Mouse (Mus musculus) layer of hippocampus, adult 2 months (tissue): ENCODE data around the gene Shq1. TPM values are rescaled to one million over a fixed set of nuclear protein-coding genes. Genes with fewer than 3 reads are reported as not detected.

Experiments used
- DNase-seq, 2 experiments: peaks; one replicate each; pipeline ENCODE4 v3.0.0; 2022; ENCODE audit warnings: low spot score in 2 of 2
- H3K27ac ChIP-seq: fragments of 200-600 bp; 2 replicates; pipeline ENCODE4 v1.8.1; 2022
- H3K4me3 ChIP-seq: fragments of 200-600 bp; 2 replicates; pipeline ENCODE4 v1.8.1; 2022; ENCODE audit warnings: mild to moderate bottlenecking
- CTCF ChIP-seq: fragments of 200-600 bp; conservative IDR thresholded peaks from 2 replicates; pipeline ENCODE4 v1.8.1; 2022; ENCODE audit warnings: antibody characterized with exemption, mild to moderate bottlenecking, moderate library complexity
- long read RNA-seq, 2 experiments: library from polyadenylated mRNA; stranded (forward); transcript quantifications; one replicate each; pipeline ENCODE4 v2.0.0; 2021; ENCODE audit warnings: borderline mapping rate in 2 of 2
- total RNA-seq, 2 experiments: library from RNA; stranded (reverse); gene quantifications; 2 replicates each; pipeline ENCODE4 v1.2.3; 2021

The Shq1 gene
- total RNA-seq = 1 to 10 TPM; 6.4 to 6.7 TPM
- long read RNA-seq, experiment 1, partial matches to known transcripts = 0 of 5 reads
- long read RNA-seq, experiment 1, other reads (novel, unspliced or antisense) = 1 of 5 reads
- long read RNA-seq, experiment 2, partial matches to known transcripts = 0 of 3 reads
- long read RNA-seq, experiment 2, other reads (novel, unspliced or antisense) = 1 of 3 reads

DNA sequence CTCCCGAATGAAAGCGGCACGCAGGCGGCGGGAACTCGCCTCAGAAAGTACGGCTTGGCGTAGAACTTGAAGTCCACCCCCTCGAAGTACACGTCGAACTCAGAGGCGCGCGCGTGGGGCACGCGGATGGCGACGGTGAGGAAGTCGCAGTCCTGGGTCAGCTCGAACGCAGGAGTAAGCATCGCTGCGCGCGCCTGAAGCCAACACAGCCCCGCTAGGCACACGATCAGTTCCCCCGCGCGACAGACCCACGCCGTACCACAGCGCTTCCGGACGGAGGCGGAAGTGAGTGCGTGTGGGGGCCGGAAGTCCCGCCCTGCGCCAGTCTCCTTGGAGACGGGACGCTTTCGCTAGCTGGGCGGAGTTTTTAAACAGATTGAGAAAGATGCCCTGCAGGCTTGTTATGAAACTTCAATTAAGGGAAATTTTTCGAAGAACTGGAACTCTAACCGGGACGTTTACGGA is at the start of gene Shq1:
Gene Shq1 (minus strand): TSS at position 278 of the 465 bp plus-strand sequence.
- TF ChIP-seq CTCF = peak; percentile 65
- H3K27ac ChIP-seq = peak within 1 kb of the TSS; percentile 67
- DNase-seq = peak; percentile 90 to 92
- peak within 1 kb of the TSS; percentile 76 for H3K4me3 ChIP-seq

DNA sequence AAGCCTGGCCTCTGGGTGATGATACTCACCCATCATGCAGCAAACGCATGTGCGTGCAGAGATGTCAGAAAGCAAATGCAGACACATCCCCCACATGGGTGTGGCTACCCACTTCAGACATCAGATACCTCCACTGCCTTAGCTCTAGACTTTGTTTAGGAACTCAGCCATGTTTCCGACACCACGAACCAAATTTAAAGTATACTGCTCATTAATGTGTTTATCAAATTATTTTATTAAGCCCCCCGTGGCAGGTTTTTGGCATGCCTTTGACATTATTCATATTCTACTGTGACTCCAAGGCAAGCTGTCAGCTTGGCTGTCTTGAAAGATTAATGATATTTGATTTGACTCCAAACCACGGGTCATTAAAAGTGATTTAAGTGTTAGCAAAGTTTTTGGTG is 49.1 kb upstream of the Shq1 start:
- DNase-seq = no peak

DNA sequence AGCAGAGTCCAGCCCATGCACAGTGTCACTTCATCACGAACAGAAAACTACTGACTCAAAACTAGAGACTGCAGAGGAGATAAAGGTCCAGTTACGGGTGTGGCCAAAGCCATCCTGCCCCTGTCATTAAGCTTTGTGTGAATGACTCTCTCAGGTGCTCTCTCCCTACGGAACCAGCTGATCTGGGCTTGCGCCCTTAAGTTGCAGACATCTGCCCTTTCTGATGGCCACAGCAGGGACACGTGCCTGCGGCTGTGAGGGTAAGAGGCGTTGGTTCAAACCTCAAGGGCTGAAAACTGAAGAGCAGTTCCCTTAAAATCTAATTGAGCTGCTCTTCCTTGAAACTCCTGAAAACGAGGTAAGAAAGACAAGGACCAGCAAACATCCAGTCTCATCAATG is 45.9 kb upstream of the Shq1 start:
- H3K27ac ChIP-seq = no peak overlapping the region
- no peak overlapping the region for H3K4me3 ChIP-seq
- no peak for TF ChIP-seq CTCF
- no peak for DNase-seq

More for the DNA sequence above, 49.1 kb upstream of the Shq1 start:
- no peak for TF ChIP-seq CTCF
- Histone ChIP-seq H3K4me3 (no peak overlapping the region), H3K27ac (no peak overlapping the region)

DNA sequence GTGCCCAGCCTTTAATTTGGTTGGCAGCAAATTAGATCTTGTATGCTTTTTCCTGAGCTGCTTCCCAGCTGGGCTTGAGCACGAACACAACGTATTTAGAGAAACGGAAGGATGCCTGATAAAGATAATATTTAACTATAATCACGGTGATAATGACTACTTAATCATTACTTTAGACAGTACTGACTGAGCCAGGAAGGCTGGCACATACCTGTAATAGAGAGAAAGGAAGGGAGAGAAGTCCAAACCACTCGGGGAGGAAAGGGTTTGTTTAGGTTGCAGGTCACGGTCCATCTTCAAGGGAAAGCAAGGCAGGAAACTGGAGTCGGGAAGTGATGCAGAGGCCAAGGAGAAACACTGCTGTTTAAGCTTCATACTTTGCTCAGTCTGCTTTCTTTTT is 45.2 kb upstream of the Shq1 start:
- Histone ChIP-seq H3K27ac (no peak overlapping the region), H3K4me3 (no peak overlapping the region)
- DNase-seq = no peak
- TF ChIP-seq CTCF = no peak

DNA sequence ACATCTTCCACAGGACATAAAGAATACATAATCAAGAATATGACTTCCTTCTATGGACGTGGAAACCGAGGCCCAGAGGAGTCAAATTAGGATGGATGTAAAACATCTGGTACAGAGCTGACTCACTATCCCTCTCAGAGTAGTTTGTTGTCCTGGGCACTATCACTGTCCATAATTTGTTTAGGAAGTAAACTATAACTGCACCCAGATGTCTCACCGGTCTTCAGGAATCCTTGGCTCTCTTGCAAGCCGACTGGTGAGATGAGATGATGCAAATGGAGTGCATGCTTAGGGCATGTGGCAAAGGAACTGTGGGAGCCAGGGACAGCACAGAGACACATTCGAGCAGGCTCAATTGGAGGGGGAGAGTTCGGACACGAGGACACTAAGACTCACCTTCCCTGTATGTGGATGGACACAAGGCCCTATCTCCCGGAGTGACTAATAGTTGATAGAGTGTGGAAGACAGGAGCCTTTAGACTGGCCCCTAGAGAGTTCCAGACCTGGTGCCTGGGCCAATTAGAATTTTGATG is 44.4 kb upstream of the Shq1 start:
- TF ChIP-seq CTCF = no peak
- DNase-seq = no peak
- no peak overlapping the region for H3K4me3 ChIP-seq
- H3K27ac ChIP-seq = no peak overlapping the region

DNA sequence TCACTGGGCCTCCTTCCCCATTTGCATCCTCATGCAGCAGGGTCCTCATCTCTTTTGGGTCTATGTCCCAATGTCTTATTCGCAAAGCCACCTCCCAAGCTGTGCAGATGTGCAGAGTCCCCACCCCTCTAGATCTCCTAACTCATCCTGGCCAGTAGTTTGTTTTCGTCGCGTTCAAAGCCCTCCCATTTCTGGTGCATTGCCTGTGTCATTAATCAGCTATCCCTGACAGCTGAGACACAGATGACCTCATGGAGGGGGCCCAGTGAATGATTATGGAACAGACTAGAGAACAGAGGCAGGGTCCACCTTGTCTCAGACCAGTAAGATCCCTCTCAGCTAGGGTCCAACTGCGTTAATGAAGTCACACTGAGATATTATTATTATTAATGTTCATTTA is 39.9 kb upstream of the Shq1 start:
- no peak for TF ChIP-seq CTCF
- Histone ChIP-seq H3K27ac (no peak overlapping the region), H3K4me3 (no peak overlapping the region)
- DNase-seq = no peak

DNA sequence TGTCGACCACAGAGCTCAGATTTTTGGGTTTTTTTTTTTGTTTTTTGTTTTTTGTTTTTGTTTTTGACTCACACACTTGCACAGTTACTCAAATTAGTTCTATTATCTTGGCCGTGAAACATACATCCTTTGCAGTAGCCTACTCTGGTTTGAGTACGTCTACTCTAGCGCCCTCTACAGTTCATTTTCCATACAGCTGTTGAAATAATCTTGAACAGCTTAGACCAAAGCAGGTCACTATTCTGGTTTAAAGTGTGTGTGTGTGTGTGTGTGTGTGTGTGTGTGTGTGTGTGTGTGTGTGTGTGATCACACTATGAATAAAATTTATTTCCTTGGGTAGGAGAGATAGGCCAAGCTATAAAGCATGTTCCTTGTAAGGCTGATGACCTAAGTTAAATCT is 39.2 kb upstream of the Shq1 start:
- no peak for DNase-seq

DNA sequence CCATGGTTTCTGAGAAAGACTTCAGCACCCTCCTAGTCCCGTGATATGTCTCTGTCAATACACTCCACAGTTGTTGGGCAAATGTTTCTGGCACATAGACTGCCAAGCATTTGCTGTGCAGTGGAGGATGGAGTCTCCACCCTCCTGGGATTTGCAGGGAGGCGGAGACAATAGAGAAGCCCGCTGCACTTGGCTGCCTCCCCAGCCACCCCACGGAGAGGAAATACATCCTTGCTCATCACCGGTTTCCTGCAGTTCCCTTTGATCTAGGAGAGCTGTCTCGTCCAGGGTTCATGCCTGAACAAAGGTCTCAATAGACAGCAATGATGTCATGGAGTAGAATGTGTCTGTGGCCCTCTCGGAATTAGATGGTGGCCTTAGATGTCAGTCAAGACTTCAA is 38.5 kb upstream of the Shq1 start:
- peak in 1 of 2 experiments; percentile 24 for DNase-seq
- TF ChIP-seq CTCF = no peak
- Histone ChIP-seq H3K4me3 (no peak overlapping the region), H3K27ac (no peak overlapping the region)

More for the DNA sequence above, 39.2 kb upstream of the Shq1 start:
- TF ChIP-seq CTCF = peak; percentile 65
- Histone ChIP-seq H3K27ac (no peak overlapping the region), H3K4me3 (no peak overlapping the region)

DNA sequence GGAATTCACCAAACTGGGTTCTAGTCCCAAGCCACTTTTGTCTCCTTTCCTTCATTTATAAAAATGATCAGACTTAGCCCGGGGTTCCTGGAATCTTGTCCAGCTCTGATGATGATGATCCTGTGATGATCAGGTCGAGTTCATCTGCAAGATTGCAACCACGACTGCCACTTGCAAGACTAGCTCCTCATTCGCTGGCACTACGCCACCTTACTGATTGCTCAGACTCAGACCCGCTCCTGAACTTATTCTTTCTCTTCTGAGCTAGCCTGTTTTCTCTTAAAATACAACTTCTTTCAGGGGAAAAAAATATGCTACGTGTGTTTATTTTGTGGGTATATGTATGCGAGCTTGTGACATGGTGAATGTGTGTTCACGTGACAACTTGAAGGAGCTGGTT is 38.0 kb upstream of the Shq1 start:
- H3K27ac ChIP-seq = no peak overlapping the region
- no peak overlapping the region for H3K4me3 ChIP-seq
- DNase-seq = no peak
- no peak for TF ChIP-seq CTCF

DNA sequence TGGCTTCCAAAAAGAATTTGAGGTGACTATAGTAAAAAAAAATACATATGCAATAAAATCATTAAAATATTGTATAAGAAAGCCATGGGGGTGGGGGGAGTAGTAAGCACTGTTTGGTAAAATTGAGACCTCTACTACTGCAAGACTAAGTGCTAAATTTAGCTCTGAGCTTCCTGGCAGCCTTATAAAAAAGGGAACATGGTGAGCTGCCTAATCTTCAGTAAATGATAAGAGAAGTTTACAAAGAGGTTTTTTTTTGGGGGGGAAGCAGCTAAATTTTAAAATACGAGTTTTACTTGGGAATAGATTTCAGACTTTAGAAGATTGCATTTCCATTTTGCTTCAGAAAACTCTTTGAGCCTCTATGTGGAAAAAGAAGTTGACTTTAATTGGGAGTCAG is 37.3 kb upstream of the Shq1 start:
- DNase-seq = no peak
- H3K27ac ChIP-seq = no peak overlapping the region
- TF ChIP-seq CTCF = no peak
- H3K4me3 ChIP-seq = no peak overlapping the region

DNA sequence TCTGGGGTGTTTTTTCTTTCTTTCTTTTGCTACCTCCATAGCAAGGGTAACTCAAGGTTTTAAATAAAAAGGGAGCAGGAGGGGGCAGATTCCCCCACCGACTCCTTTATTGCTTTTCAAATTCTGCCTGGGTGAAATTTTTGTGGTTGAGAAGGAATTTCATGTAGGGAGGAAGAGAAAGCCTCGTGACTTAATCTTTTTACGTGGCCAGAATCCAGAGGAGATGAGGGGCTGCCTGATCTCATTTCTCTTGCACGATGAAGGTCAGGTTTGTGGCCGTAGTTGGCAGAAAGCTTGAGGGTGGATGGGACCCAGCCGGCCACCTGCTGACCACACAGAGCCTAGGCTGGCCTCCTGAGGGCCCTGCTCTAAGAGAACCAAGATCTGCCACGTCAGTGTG is 36.6 kb upstream of the Shq1 start:
- no peak overlapping the region for H3K27ac ChIP-seq
- H3K4me3 ChIP-seq = no peak overlapping the region
- TF ChIP-seq CTCF = no peak
- DNase-seq = no peak

DNA sequence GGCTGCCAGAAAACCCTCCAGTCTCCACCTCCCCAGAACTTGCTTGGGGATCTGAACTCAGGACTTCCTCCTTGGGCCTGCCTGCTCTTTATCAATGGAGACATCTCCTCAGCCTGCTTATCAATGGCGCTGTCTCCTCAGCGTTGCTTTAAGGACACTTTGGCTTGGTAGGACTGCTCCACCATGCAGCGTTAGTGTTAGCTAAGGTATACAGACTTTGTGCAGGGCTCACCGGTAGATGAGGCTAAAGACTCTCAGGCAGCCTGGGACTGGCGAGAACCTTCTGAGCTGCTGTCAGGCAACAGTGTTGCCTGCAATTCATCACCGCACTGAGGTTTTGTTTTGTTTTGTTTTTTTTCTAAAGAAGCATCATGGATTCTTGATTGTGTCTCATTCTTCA is 35.9 kb upstream of the Shq1 start:
- no peak for DNase-seq
- H3K27ac ChIP-seq = no peak overlapping the region
- no peak for TF ChIP-seq CTCF
- no peak overlapping the region for H3K4me3 ChIP-seq

DNA sequence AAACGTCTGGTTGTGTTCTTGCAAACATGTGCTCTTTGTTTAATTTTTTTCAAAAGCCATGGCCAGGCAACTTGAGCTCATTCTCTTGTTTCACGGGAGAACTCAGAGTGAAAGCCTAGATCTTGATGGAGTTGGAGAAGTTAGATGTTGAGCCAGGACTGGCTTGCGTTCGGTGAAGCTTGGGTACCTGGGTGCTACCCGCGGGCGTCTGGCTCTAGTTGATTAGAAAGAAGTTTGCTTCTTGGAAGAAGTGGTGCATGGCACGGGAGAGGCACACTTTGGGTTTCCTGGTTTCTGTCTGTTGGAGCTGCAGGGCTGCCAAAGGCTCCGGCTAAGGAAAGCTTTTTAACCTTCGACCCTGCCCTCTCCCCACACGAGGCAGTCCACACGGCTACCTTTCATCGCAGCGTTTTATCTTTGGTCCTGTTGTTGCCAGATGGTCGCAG is 34.4 kb upstream of the Shq1 start:
- DNase-seq = no peak
- Histone ChIP-seq H3K27ac (no peak overlapping the region; the same call in 1 of the 2 replicates), H3K4me3 (peak overlapping the region; percentile 61)
- no peak for TF ChIP-seq CTCF
